Mouse (Mus musculus) embryo, embryonic 9.5 days (tissue): ENCODE measurements around the gene Creld1.

ENCODE experiments used
- DNase-seq: peaks from one replicate; pipeline ENCODE4 v3.0.0-alpha.2; 2017; ENCODE audit errors: extremely low spot score

Creld1 gene

GRCm38 (mm10) chr6:113483100-113483615 lies at the start of gene Creld1:
Gene Creld1 (plus strand): TSS chr6:113483297.
- peak; percentile 90 for DNase-seq

GRCm38 (mm10) chr6:113433661-113434060 lies 49.4 kb upstream of the Creld1 start:
- no peak for DNase-seq

GRCm38 (mm10) chr6:113434691-113435090 lies 48.4 kb upstream of the Creld1 start:
- no peak for DNase-seq

GRCm38 (mm10) chr6:113435664-113436205 lies 47.4 kb upstream of the Creld1 start, which contains the start of gene Cidec:
Gene Cidec (minus strand): TSS chr6:113435760.
- DNase-seq = no peak

GRCm38 (mm10) chr6:113437135-113437534 lies 46.0 kb upstream of the Creld1 start:
- DNase-seq = no peak

- no peak for DNase-seq
These were observed 44.2 kb upstream of the Creld1 start for GRCm38 (mm10) chr6:113438721-113439430.

GRCm38 (mm10) chr6:113440686-113441085 lies 42.4 kb upstream of the Creld1 start:
- DNase-seq = no peak

GRCm38 (mm10) chr6:113441147-113441680 lies 41.9 kb upstream of the Creld1 start:
- peak; percentile 78 for DNase-seq

- DNase-seq = no peak
These were observed 41.0 kb upstream of the Creld1 start for GRCm38 (mm10) chr6:113442087-113442441.

GRCm38 (mm10) chr6:113442442-113443090 lies 40.5 kb upstream of the Creld1 start, which contains the start of gene Jagn1:
Gene Jagn1 (plus strand): TSS chr6:113442569.
- DNase-seq = peak; percentile 96

GRCm38 (mm10) chr6:113443091-113443490 lies 40.0 kb upstream of the Creld1 start:
- peak; percentile 9 for DNase-seq

- no peak for DNase-seq
These were observed 38.7 kb upstream of the Creld1 start for GRCm38 (mm10) chr6:113444207-113444965.

GRCm38 (mm10) chr6:113447639-113448038 lies 35.5 kb upstream of the Creld1 start:
- DNase-seq = no peak

GRCm38 (mm10) chr6:113451839-113452238 lies 31.3 kb upstream of the Creld1 start:
- DNase-seq = no peak

GRCm38 (mm10) chr6:113455007-113455406 lies 28.1 kb upstream of the Creld1 start:
- DNase-seq = no peak

GRCm38 (mm10) chr6:113457952-113458534 lies 25.1 kb upstream of the Creld1 start, which contains the start of gene Il17re:
Gene Il17re (plus strand): TSS chr6:113458484.
- no peak for DNase-seq

GRCm38 (mm10) chr6:113458635-113459034 lies 24.5 kb upstream of the Creld1 start:
- peak; percentile 19 for DNase-seq

GRCm38 (mm10) chr6:113464040-113464439 lies 19.1 kb upstream of the Creld1 start:
- no peak for DNase-seq

GRCm38 (mm10) chr6:113465602-113466001 lies 17.5 kb upstream of the Creld1 start:
- no peak for DNase-seq

- DNase-seq = no peak
These were observed 14.6 kb upstream of the Creld1 start for GRCm38 (mm10) chr6:113468512-113468911.

GRCm38 (mm10) chr6:113469021-113469420 lies 14.1 kb upstream of the Creld1 start:
- DNase-seq = peak; percentile 74
